Mouse (Mus musculus) stomach, postnatal 0 days (tissue): ENCODE results near the gene Ano8. TPM values are rescaled to one million over a fixed set of nuclear protein-coding genes. Genes with fewer than 3 reads are reported as not detected.

Experiments used
- ATAC-seq: fragments of 200-750 bp; cut with Nextera tagmentation; 2 replicates; pipeline ENCODE4 v1.8.0; 2017; ENCODE audit not compliant: low FRiP score, low TSS enrichment
- DNase-seq: peaks from one replicate; pipeline ENCODE4 v3.0.0-alpha.2; 2016; ENCODE audit warnings: low spot score
- H3K27ac ChIP-seq: fragments of 300-500 bp; sonication (generic); replicated peaks from 2 replicates; pipeline ENCODE4 v1.5.1; 2014; ENCODE audit warnings: mild to moderate bottlenecking, control low read depth
- H3K27me3 ChIP-seq: fragments of 300-500 bp; sonication (generic); 2 replicates; pipeline ENCODE4 v1.6.1; 2014; ENCODE audit warnings: low read length; ENCODE audit not compliant: control insufficient read depth, insufficient read depth
- H3K36me3 ChIP-seq: fragments of 300-500 bp; sonication (generic); 2 replicates; pipeline ENCODE4 v1.6.1; 2014; ENCODE audit warnings: low read length, mixed read lengths; ENCODE audit not compliant: control insufficient read depth, insufficient read depth
- H3K4me1 ChIP-seq: fragments of 300-500 bp; sonication (generic); replicated peaks from 2 replicates; pipeline ENCODE4 v1.6.1; 2014; ENCODE audit warnings: antibody characterized with exemption; ENCODE audit not compliant: control insufficient read depth, insufficient read depth
- H3K4me2 ChIP-seq: fragments of 300-500 bp; sonication (generic); replicated peaks from 2 replicates; pipeline ENCODE4 v1.6.1; 2014; ENCODE audit warnings: low read depth, mild to moderate bottlenecking, control low read depth, moderate library complexity
- H3K4me3 ChIP-seq: fragments of 300-500 bp; sonication (generic); 2 replicates; pipeline ENCODE4 v1.5.1; 2014; ENCODE audit warnings: low read depth, low read length, control low read depth
- H3K9ac ChIP-seq: fragments of 300-500 bp; sonication (generic); 2 replicates; pipeline ENCODE4 v1.6.1; 2014; ENCODE audit warnings: mild to moderate bottlenecking, low read length, control low read depth, mixed read lengths
- H3K9me3 ChIP-seq: fragments of 300-500 bp; sonication (generic); 2 replicates; pipeline ENCODE4 v1.6.1; 2016; ENCODE audit warnings: low read length; ENCODE audit not compliant: control insufficient read depth
- CTCF ChIP-seq: IDR thresholded peaks from 2 replicates; pipeline ENCODE4 v1.5.1; 2016; ENCODE audit warnings: antibody characterized with exemption, low read depth, mild to moderate bottlenecking, moderate library complexity
- EP300 ChIP-seq: optimal IDR thresholded peaks from 2 replicates; pipeline ENCODE3; 2016; ENCODE audit warnings: antibody characterized with exemption
- WGBS: fragments of 180-500 bp; shearing (Covaris S2); extraction: QIAGEN DNeasy Blood & Tissue Kit; methylation state at CpG from one replicate; pipeline ENCODE4 v1.1.7; 2014; 5-methylcytosine and 5-hydroxymethylcytosine counted together
- polyA plus RNA-seq: library from polyadenylated mRNA; unstranded; fragments of >200 nt; fragmentation: Nextera tagmentation; extraction: Ambion mirVana; gene quantifications from 2 replicates; pipeline ENCODE4 v1.2.1, GENCODE M21; 2015

Ano8 gene
- polyA plus RNA-seq, 1 experiment from 2014 or later, result 0.68 TPM

DNA sequence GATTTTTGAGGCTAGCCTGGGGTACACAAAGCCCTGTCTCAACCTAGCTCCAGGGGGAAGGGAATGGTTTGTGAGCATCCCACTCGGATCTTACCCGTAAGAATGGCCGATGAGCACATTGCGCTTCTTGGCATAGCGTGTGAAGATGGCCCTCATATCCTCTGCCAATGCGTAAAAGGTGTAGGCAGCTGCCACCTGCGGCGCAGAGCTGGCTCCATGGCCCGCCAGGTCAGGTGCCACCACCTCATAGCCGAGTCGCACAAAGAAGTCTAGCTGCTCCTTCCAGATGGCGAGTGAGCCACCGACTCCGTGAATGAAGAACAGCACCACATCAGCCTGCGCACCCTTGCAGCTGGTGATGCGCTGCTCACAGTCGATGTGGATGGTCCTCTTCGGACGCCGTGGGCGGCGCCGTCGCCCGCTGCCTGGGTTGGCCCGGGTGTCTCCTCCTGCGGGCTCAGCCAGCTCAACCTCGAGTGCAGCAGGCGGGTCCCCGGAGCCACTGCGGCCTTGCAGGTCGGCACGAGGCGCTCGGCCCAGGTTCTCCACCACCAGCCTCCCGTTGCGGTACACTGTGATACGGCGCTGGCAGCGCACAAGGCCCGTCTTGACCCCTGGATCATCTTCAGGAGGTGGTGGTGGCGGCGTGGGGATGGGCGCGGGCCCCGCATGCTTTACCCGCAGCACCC, 24.5 kb downstream of the Ano8 start:
- H3K4me2 ChIP-seq, result no peak overlapping the region
- peaks cover 13% of the 10 kb centered on the region for H3K4me1 ChIP-seq
- no peak overlapping the region for H3K4me3 ChIP-seq
- H3K27me3 ChIP-seq, result no peaks in the 10 kb centered on the region
- no peak overlapping the region for H3K9ac ChIP-seq
- H3K27ac ChIP-seq, result no peak overlapping the region
- TF ChIP-seq EP300 (no peak), CTCF (no peak)
- 90% methylated on average over 47 of the region's 47 CpGs for WGBS
- peaks cover 5% of the 10 kb centered on the region; the same call in 1 of the 2 replicates for H3K36me3 ChIP-seq
- no peak for ATAC-seq
- H3K9me3 ChIP-seq, result no peaks in the 10 kb centered on the region
- no peak for DNase-seq

GRCm38 (mm10) chr8:71460716-71461115, 25.0 kb downstream of the Ano8 start:
- WGBS, result 95% methylated on average over 6 of the region's 6 CpGs
- H3K4me3 ChIP-seq, result no peak overlapping the region
- no peak for ATAC-seq
- TF ChIP-seq EP300 (no peak), CTCF (no peak)
- peaks cover 12% of the 10 kb centered on the region for H3K4me1 ChIP-seq
- no peak overlapping the region for H3K27ac ChIP-seq
- H3K27me3 ChIP-seq, result no peaks in the 10 kb centered on the region
- H3K9ac ChIP-seq, result no peak overlapping the region
- H3K9me3 ChIP-seq, result no peaks in the 10 kb centered on the region
- peaks cover 5% of the 10 kb centered on the region; the same call in 1 of the 2 replicates for H3K36me3 ChIP-seq
- H3K4me2 ChIP-seq, result no peak overlapping the region
- DNase-seq, result no peak

DNA sequence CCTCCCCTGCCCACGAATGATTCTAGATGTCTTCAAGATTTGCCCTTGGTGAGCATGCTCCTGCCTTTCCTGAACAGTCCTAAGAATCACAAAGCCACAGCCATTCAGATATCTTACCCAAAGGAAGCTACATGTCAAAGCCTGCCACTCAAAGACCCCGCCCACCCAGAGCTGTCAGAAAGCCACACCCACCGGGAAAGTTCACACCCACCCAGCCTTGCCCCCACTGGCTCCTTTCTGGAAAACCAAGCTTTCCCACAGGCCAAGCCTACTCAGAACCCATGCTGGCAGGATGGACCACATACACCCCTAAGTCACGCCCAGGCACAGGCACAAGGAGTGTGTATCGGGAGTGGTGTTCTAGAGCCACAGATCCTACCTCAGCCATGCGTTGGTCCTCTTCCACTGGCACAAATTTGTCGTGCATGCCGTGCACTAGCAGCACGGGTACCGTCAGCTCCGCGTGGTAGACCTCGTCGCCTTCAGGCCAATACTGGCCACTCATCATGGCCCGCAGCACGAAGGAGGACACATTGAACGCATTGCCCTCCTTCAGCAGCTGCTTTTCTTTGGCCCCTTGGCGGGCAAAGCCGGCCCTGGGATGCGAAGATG, 28.0 kb downstream of the Ano8 start:
- Histone ChIP-seq H3K9ac (no peak overlapping the region), H3K36me3 (peaks cover 5% of the 10 kb centered on the region; the same call in 1 of the 2 replicates), H3K4me2 (no peak overlapping the region), H3K27ac (no peak overlapping the region), H3K4me3 (no peak overlapping the region), H3K4me1 (peaks cover 4% of the 10 kb centered on the region; the same call in 1 of the 2 replicates), H3K9me3 (no peaks in the 10 kb centered on the region), H3K27me3 (no peaks in the 10 kb centered on the region)
- ATAC-seq, result no peak
- DNase-seq, result no peak
- TF ChIP-seq EP300, result no peak
- TF ChIP-seq CTCF, result no peak
- WGBS, result 78% methylated on average over 20 of the region's 20 CpGs

DNA sequence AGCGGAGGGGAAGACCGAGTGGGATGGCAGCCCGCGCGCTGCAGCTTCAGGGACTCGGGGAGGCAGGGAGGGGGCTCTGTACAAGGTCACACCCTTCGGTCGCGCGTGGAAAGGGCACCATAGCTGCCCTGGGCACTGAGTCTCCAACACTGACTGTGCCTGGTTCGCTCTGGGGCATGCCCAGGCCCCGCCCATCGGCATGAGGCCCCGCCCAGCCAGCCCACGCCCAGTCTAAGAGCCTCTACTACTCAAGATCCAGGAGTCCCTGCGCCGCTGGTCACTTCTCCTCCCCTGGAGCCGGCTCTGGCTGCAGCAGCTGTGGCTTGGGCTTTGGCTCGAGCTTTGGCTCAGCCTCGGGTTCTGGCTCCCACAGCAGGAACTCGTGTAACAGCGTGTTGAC, 28.9 kb downstream of the Ano8 start:
- Histone ChIP-seq H3K36me3 (peaks cover 5% of the 10 kb centered on the region; the same call in 1 of the 2 replicates), H3K4me3 (no peak overlapping the region), H3K4me1 (no peaks in the 10 kb centered on the region), H3K9me3 (no peaks in the 10 kb centered on the region), H3K4me2 (no peak overlapping the region), H3K9ac (no peak overlapping the region), H3K27ac (no peak overlapping the region), H3K27me3 (no peaks in the 10 kb centered on the region)
- peak; percentile 58 for DNase-seq
- WGBS, result 47% methylated on average over 21 of the region's 22 CpGs
- no peak for TF ChIP-seq CTCF
- no peak for TF ChIP-seq EP300
- ATAC-seq, result peak; percentile 66; the same call in 1 of the 2 replicates

DNA sequence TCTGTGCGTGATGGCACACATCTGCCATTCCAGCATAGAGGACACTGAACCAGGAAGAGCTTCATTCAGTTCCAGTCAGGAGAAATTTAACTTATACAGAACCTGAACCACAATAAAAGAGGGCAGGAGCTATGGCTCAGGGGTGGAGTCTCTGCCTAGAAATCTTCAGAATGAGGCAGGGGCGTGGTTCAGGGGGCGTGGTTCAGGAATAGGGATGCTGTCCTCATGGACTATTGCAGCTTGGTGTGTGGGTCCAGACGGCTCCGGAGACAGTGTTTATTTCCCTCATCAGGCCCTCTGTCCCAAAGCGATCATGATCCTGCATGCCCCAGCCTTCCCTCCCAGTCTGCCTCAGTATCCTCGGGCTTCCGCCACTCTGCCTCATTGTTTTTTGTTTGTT, 31.1 kb downstream of the Ano8 start:
- H3K4me3 ChIP-seq, result no peak overlapping the region
- ATAC-seq (no peak), DNase-seq (peak; percentile 13)
- no peaks in the 10 kb centered on the region for H3K4me1 ChIP-seq
- H3K9ac ChIP-seq, result no peak overlapping the region
- no peaks in the 10 kb centered on the region for H3K36me3 ChIP-seq
- no peak overlapping the region for H3K27ac ChIP-seq
- no peak for TF ChIP-seq EP300
- WGBS, result 75% methylated on average over 8 of the region's 8 CpGs
- no peaks in the 10 kb centered on the region for H3K9me3 ChIP-seq
- H3K4me2 ChIP-seq, result no peak overlapping the region
- no peaks in the 10 kb centered on the region for H3K27me3 ChIP-seq

- Histone ChIP-seq H3K27ac (no peak overlapping the region), H3K4me1 (no peaks in the 10 kb centered on the region), H3K27me3 (no peaks in the 10 kb centered on the region), H3K4me2 (no peak overlapping the region), H3K4me3 (no peak overlapping the region), H3K9ac (no peak overlapping the region), H3K36me3 (no peaks in the 10 kb centered on the region), H3K9me3 (no peaks in the 10 kb centered on the region)
- DNase-seq (peak; percentile 10), ATAC-seq (no peak)
- 65% methylated on average over 2 of the region's 2 CpGs for WGBS
- TF ChIP-seq CTCF (no peak), EP300 (no peak)
These were observed 33.1 kb downstream of the Ano8 start for GRCm38 (mm10) chr8:71452669-71453068.
